Mouse (Mus musculus) adrenal gland (tissue): ENCODE data around the gene Hmg20b.

Experiments
- intact Hi-C: fragments of 180-260 bp; cut with DNase I; formaldehyde crosslinking; loops from one replicate; pipeline ENCODE4 v1.15.1; 2025
- microRNA-seq, 2 experiments: library from miRNA; unstranded; fragments of <30 nt; microRNA quantifications; one replicate each; pipeline ENCODE4; 2019

The Hmg20b gene

DNA sequence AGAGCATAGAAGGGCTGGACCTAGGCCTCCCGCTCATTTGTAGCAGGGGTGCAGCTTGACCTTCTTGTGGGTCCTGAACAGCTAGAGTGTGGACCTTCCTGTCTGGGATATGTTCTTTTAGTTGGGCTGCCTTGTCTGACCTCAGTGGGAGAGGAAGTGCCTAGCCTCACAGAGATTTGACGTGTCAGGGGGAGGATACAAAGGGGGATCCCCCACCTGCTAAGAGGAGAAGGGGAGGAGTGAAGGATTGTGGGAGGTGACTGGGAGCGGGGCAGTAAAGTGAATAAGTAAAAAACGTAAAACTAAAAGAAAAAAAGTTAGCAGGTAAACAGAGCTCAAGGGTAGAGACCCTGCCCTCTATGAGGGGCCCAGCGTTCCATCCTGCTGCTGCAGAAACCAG is 40.7 kb downstream of the Hmg20b start:
- intact Hi-C loops: no loop called here

DNA sequence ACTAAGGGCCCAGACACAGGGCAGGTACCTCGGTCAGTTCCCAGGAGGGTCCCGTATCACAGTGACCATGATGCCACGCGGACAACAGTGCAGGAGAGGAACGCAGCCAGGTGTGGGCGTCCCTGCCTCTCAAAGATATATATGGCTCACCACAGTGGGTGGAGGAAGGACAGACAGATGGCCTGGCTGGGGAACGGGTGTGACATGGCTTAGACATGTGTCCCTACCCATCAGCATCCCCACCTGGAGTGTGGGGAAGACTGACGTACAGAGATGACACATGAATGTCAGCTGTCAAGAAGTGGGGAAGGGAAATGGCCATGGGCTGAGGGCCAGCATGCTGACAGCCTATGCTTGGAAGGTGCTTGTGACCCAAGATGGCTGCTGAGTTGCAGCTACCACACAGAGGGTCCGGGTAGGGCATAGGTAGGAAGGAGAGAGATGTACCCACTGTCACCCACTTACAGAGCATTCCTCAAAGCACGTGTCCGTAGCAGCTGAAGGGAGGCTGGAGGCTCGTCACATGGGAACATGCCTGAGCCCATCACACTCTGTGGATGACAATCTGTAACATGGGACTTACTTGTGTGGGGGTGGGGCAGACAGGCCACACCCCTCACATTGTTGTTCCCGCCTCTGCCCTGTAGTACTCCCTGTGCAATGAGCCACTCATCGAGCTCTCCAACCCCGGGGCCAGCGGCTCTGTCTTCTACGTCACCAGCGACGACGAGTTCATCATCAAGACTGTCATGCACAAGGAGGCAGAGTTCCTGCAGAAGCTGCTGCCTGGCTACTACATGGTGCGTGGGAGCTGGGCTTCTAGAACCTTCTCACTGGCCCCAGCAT is 43.2 kb downstream of the Hmg20b start:
- intact Hi-C loops: no loop called here

DNA sequence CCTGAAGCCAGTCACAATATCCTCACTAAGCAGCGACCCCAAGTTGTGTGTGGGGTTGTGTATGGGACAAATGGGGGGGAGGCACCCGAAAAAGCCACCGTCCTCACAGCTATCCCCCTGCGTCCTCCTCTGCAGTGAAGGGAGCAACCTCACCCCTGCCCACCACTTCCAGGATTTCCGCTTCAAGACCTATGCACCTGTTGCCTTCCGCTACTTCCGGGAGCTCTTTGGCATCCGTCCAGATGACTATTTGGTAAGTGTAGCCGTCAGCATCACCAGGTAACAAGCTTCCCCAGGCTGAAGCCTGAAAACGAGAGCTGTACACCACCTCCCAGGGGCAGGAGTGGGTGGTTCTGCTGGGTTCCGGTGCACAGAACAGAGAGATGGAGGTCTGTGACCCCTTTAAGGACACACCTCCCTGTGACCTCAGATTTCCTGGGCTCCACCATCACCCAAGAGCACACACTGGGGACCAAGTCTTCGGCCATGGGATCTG is 44.1 kb downstream of the Hmg20b start:
- intact Hi-C loops: no loop called here

DNA sequence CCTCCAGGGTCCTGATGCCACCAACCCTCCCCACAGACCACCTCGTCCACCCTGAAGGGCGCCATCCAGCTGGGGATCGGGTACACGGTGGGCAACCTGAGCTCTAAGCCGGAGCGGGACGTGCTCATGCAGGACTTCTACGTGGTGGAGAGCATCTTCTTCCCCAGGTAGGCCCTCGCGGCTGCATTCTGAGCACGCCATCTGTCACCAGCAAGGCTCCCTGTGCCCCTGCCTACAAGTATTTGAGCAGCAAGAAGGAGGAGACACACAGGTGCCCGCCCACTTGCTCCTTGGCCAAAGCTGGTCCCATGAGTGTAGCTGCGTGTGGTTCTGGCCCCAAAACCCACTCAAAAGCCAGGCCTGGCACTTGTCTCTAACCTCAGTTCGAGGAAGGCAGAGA is 44.6 kb downstream of the Hmg20b start:
- intact Hi-C loops: no loop called here

DNA sequence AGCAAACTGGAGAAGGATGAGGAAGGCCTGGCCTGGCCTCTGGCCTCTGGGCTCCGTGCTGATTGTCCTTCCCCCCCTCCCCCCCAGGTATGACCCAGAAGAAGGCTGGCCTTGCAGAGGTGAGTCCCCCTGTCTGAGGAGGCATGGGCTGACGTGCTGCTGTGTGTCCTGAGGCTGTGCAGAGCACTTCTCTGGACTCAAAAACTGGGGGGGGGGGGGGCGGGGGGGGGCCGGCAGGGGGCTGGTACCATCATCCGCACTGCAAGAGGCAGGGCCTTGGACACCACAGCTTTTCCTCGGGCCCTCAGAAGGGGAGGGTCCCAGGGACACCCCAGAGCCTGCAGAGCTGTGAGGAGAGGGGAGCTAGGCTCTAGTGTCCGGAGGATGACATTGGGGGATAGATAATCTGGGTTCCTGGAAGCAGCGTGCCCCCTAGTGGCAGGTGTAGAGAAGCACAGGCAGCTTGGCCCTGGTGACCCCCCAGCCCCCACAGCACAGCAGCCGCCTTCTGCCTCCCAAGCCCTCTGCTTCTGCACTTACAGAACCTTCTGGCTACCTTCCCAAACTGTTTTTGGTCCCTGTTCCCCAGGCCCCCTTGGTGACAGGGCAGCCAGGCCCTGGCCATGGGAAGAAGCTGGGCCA is 45.6 kb downstream of the Hmg20b start:
- intact Hi-C loops: no loop called here

DNA sequence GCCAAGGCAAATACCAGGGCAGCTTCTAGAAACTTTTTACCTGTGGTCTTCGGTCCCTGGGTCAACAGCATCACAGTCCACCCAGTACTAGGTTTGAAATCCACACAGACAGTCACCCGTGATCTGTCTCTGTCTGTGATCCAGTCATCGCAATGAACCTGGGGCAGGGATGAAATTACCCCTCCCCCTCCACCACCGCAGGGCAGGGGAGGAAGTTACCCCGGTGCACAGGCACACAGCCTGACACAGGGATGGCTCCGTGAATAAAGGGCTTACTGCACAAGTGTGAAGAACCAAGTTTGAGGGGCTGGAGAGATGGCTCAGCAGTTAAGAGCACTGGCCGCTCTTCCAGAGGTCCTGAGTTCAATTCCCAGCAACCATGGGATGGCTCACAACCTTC is 46.5 kb downstream of the Hmg20b start:
- intact Hi-C loops: no loop called here

DNA sequence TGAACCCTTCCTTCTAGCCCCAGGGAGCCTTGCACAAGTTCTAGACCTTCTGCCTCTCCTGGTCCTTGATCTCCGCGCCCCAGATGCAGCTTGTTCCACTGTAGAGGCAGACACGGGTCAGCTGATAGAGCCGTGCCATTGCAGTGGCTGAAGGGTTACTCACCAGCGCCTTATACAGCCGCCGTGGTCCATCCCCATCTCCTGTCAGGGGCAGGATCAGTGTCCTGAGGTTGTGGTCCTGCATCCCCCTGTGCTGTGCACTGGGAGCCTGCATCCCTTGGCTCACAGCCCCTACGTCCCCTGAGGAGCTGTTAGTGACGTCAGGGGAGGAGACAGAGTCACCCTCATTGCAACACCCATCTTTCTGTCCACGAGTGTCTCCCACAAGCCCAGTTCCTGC is 47.0 kb downstream of the Hmg20b start:
- intact Hi-C loops: no loop called here

DNA sequence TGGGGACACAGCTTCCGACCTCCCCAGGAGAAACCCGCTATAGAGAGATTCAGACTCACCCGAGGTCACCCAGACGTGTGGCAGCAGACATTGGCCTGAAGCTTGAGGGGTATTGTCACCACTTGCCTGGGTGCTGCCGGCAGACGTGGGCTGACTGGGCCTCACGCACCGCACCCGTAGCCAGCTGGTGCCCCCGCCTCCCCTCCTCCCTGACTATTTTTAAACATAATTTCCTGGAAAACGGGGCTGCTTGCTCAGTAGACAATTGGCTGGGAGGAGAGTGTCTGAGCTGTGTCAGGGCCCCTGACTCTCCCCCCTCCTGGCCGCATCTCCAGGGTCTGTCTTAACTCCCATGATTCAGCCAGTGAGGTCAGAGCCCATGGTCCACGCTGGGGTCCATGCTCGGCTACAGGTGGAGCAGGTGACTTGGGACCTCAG is 47.5 kb downstream of the Hmg20b start:
- intact Hi-C loops: no loop called here

DNA sequence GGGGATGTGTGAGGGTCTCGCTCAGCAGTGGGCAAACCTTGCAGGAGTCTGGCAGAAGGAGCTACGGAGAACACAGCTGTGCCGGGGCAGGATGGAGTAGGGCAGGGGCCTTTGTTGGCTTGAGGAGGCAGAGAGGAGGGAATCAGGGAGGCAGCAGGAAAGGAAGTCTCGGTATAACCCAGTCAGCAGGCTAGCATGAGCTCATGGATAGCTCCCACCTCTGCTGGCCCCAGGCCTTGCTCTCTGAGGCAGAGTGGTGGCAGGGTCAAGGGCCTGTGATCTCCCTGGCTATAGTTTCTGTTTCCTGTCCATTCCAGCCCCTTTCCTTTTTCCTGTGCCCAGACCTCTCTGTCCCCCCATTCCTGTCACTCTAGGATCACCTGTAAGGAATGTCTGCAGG is 48.0 kb downstream of the Hmg20b start:
- intact Hi-C loops: no loop called here

DNA sequence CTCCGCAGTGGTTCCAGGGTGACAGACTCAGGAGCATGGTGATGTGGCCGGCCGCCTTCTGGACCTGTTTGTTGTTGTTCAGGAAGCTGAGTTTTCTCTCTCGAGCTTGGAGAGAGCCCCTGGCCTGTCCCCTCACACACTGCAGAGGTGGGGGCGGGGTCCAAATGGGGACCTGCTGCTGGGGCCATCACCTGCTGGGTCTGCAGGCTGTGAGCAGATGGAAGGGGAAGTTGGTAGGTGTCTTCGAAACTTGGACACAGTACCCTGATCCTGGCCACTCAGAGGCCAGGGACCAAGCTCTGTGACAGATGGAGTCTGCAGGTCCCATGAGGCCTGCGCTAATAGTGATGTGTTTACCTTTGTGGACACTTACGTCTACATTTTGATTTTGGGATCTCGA is 49.0 kb downstream of the Hmg20b start:
- intact Hi-C loops: no loop called here

DNA sequence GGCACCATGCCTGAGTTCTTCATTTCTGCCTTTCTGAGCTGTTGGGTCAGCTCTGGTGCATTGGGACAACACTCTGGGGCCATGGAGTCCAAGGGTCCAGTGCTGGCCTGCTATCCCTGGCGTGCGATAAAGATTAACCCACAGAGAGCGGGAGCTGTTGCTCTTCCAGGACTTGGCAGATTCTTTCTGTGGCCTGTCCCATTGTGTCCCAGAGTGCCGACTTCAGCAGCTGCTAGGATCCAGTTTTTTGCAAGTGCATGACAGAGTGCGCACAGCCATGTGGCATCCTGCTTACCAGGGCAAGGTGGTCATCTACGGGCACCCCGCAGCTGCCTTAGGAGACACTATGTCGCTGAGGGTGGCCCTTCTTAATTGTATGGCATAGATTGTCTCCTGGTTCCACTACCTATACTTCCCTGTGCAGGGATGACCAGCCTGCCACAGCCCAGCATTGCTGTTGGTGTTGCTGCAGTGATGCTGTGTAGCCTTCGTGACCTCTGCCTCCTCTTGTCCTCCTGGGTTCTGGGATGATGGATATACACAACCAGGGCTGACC is 49.9 kb downstream of the Hmg20b start:
- intact Hi-C loops: no loop called here

DNA sequence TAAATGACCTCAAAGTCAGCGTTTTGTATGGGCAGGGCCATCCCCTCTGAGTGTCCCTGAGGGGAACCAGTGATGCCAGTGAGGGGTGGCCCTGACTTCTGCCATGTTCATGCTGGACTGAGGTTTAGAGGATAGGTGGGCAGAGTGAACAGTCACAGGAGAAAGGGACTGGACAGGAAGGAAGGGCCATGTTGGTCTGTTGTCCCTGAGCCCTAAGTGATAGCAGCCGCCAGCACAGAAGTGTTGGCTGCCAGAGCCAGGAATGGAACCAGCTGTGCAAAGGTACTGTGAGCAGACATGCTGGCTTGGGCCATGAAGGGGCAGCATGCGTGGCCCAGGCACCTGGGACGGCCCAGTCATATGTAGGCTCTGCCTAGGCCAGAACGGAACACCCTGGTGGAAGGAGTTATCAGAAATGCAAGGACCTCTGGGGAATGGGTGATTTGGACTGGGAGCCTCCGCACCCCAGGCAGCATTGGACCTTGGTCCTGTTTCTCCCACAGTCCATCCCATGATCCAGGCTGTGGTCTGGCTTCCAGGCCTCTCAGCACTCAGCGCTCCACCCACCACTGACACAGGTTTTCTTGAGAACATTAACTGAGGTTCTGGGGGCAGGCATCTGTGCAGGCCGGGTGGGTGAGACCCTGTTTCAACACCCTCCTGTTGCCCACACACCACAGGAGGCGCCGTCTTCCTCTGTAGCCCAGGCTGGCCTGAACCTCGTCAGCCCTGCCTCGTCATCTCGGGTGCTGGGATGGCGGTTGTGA is 50.5 kb downstream of the Hmg20b start:
- intact Hi-C loops: no loop called here

DNA sequence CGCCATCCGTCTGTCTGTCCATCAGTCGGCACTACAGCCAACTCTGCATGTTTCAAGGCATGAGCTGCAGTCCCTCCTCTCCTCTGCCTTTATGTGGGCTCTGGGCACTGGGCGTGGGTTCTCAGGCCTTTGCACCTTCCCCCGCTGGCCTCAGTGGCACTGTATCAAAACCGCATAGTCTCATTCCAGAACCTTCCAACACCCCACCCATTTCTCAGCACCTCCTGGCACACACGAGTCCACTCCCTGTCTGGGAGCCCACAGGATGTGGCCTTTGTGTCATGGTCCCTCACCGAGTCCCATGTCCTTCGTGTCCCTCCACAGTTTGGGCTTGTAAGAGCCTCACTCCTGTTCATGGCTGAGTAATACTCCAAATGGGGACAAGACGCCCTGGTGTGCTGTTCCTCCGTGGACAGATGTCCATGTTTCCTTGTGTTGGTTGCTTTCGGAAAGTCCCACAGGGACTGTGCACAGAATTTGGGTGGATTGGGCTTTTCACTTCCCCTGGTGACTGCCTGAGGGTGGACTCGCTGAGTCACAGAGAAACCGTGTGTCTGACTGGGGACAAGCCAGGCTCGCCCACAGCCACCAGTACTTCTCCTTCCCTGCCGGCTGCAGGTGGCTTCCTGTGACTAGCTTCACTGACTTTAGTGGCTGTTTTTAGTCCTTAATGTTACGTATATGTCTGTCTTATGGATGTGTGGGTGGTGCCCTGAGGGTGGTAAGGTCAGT is 51.7 kb downstream of the Hmg20b start:
- intact Hi-C loops: no loop called here

DNA sequence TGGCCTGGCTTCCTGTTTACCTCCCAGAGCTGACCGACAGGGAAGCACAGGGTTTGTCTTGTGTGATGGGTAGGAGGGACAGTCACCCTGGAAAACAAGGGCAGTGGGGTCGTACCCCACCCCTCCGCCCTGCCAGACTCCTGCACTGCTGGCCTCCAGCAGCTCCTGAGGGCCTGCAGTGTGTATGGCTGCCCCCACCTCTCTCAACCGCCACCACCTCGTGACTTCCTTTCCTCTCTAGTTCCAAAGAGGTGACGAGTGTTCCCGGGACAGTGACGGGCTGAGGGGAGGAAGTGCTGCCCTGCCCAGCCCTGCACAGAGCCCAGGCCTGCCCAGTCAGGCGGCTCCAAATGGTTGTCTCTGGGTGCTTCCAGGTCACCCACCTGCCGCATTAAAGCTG is 52.4 kb downstream of the Hmg20b start:
- intact Hi-C loops: no loop called here

DNA sequence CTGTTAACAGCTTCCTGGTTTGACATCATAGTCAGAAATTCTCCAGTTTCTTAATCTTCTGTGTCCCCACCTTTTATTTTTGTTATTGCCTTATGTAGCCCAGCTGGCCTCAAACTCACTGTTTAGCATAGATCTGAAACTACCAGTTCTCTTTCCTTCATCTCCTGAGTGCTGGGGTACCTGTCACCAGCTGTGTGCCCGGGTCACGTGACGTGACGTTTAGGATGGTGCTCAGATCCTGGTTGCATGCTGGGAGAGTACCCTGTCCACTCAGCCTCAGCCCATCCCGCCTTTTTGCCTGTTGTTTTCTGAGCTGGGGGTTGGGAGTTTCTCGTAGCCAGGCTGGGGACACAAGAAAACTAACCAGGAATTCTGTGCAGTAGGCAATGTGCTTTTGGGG is 53.0 kb downstream of the Hmg20b start:
- intact Hi-C loops: no loop called here

Small RNA genes within 50 kb of the gene (microRNA-seq; reads per million reads assigned to microRNA genes)
- gene Mir6913: 0.57 to 1.4 reads per million in 2 experiments
